Mouse (Mus musculus) heart, embryonic 14.5 days (tissue): ENCODE results near the gene Rfc4. TPM values are rescaled to one million over a fixed set of nuclear protein-coding genes. Genes with fewer than 3 reads are reported as not detected.

Experiments
- ATAC-seq: fragments of 200-750 bp; cut with Nextera tagmentation; 2 replicates; pipeline ENCODE4 v1.8.0; 2017; ENCODE audit warnings: low read depth, moderate TSS enrichment; ENCODE audit not compliant: insufficient number of reproducible peaks, insufficient read depth, low FRiP score
- H3K27ac ChIP-seq, 2 experiments: fragments of 200-500 bp in 1 of 2; fragments of 300-500 bp in 1 of 2; sonication (generic) in 1 of 2; replicated peaks in 1 of 2; 2 replicates each; pipeline ENCODE4 v1.5.1; 2012 to 2014; ENCODE audit warnings: low read depth in 2 of 2, low read length in 2 of 2, control low read depth in 1 of 2, mild to moderate bottlenecking in 1 of 2, mixed read lengths in 1 of 2; ENCODE audit not compliant: control insufficient read depth in 1 of 2, insufficient read depth in 1 of 2
- H3K27me3 ChIP-seq: fragments of 300-500 bp; sonication (generic); 2 replicates; pipeline ENCODE4 v1.6.1; 2014; ENCODE audit warnings: mild to moderate bottlenecking, low read length, control low read depth; ENCODE audit not compliant: control insufficient read depth, insufficient read depth
- H3K36me3 ChIP-seq: fragments of 300-500 bp; sonication (generic); 2 replicates; pipeline ENCODE4 v1.6.1; 2014; ENCODE audit warnings: mild to moderate bottlenecking, control low read depth, low read length, mixed read lengths; ENCODE audit not compliant: control insufficient read depth, insufficient read depth
- H3K4me1 ChIP-seq, 2 experiments: fragments of 200-500 bp in 1 of 2; fragments of 300-500 bp in 1 of 2; sonication (generic) in 1 of 2; 2 replicates each; pipeline ENCODE4 v1.6.1; 2012 to 2014; ENCODE audit warnings: low read length in 2 of 2, control low read depth in 1 of 2, mixed read lengths in 1 of 2; ENCODE audit not compliant: control insufficient read depth in 2 of 2, insufficient read depth in 2 of 2
- H3K4me2 ChIP-seq: fragments of 300-500 bp; sonication (generic); 2 replicates; pipeline ENCODE4 v1.6.1; 2014; ENCODE audit warnings: mild to moderate bottlenecking, low read length
- H3K4me3 ChIP-seq, 2 experiments: fragments of 200-500 bp in 1 of 2; fragments of 300-500 bp in 1 of 2; sonication (generic) in 1 of 2; 2 replicates each; pipeline ENCODE4 v1.5.1; 2012 to 2014; ENCODE audit warnings: low read length in 2 of 2, mild to moderate bottlenecking in 2 of 2, control low read depth in 1 of 2, low read depth in 1 of 2, moderate library complexity in 1 of 2; ENCODE audit not compliant: control insufficient read depth in 1 of 2, insufficient read depth in 1 of 2
- H3K9ac ChIP-seq: fragments of 300-500 bp; sonication (generic); 2 replicates; pipeline ENCODE4 v1.6.1; 2014; ENCODE audit warnings: mild to moderate bottlenecking, low read length
- H3K9me3 ChIP-seq: fragments of 300-500 bp; sonication (generic); 2 replicates; pipeline ENCODE4 v1.6.1; 2016; ENCODE audit warnings: low read length, control low read depth; ENCODE audit not compliant: control insufficient read depth
- WGBS: fragments of 180-500 bp; shearing (Covaris S2); extraction: QIAGEN DNeasy Blood & Tissue Kit; methylation state at CpG from one replicate; pipeline ENCODE4 v1.1.7; 2014; 5-methylcytosine and 5-hydroxymethylcytosine counted together
- polyA plus RNA-seq: library from polyadenylated mRNA; unstranded; fragments of >200 nt; fragmentation: Nextera tagmentation; extraction: Ambion mirVana; gene quantifications from 2 replicates; pipeline ENCODE4 v1.2.1, GENCODE M21; 2014

Rfc4 gene
- polyA plus RNA-seq, 1 experiment from 2014 or later = 84.8 TPM

GRCm38 (mm10) chr16:23135421-23136149 is 8.0 kb upstream of the Rfc4 start:
- Histone ChIP-seq H3K9me3 (no peaks in the 10 kb centered on the region), H3K27me3 (no peaks in the 10 kb centered on the region), H3K4me3 (no peak overlapping the region), H3K27ac (no peak overlapping the region), H3K36me3 (no peaks in the 10 kb centered on the region), H3K4me1 (no peaks in the 10 kb centered on the region), H3K9ac (no peak overlapping the region), H3K4me2 (0 out of 2 replicates have a peak overlapping the region, but pooled peaks have one; percentile 11)
- 22% methylated on average over 11 of the region's 11 CpGs for WGBS
- no peak for ATAC-seq

- Histone ChIP-seq H3K4me1 (peaks cover 0 to 7% of the 10 kb centered on the region in 2 experiments; a peak in 2 of 4 replicates), H3K27me3 (no peaks in the 10 kb centered on the region), H3K36me3 (no peaks in the 10 kb centered on the region), H3K27ac (no peak overlapping the region), H3K9ac (no peak overlapping the region), H3K4me3 (no peak overlapping the region), H3K9me3 (no peaks in the 10 kb centered on the region), H3K4me2 (no peak overlapping the region)
- 93% methylated on average over 1 of the region's 1 CpGs for WGBS
- ATAC-seq = no peak
Measured at GRCm38 (mm10) chr16:23132336-23132735, 4.8 kb upstream of the Rfc4 start.

GRCm38 (mm10) chr16:23130303-23130702 is 2.8 kb upstream of the Rfc4 start:
- Histone ChIP-seq H3K4me2 (no peak overlapping the region), H3K4me1 (peaks cover 0 to 19% of the 10 kb centered on the region in 2 experiments; a peak in 2 of 4 replicates), H3K4me3 (no peak overlapping the region), H3K27me3 (no peaks in the 10 kb centered on the region), H3K9me3 (no peaks in the 10 kb centered on the region), H3K27ac (no peak overlapping the region), H3K36me3 (0 out of 2 replicates have a peak, but pooled peaks cover 2% of the 10 kb centered on the region), H3K9ac (no peak overlapping the region)
- ATAC-seq = no peak
- 87% methylated on average over 3 of the region's 3 CpGs for WGBS

- H3K27ac ChIP-seq = peak overlapping the region; percentile 86 to 98
- peak overlapping the region; percentile 94 for H3K9ac ChIP-seq
- peak overlapping the region; percentile 54 to 82 for H3K4me3 ChIP-seq
- H3K36me3 ChIP-seq = peaks cover 25% of the 10 kb centered on the region
- H3K9me3 ChIP-seq = no peaks in the 10 kb centered on the region
- H3K27me3 ChIP-seq = no peaks in the 10 kb centered on the region
- peak overlapping the region; percentile 90 for H3K4me2 ChIP-seq
- ATAC-seq = no peak
- peaks cover 0 to 19% of the 10 kb centered on the region in 2 experiments; a peak in 2 of 4 replicates for H3K4me1 ChIP-seq
- WGBS = 0% methylated on average over 4 of the region's 4 CpGs
Measured at GRCm38 (mm10) chr16:23127311-23127672, 245 bp downstream of the Rfc4 start.

- Histone ChIP-seq H3K4me1 (peaks cover 0 to 19% of the 10 kb centered on the region in 2 experiments; a peak in 2 of 4 replicates), H3K36me3 (peaks cover 53% of the 10 kb centered on the region), H3K9ac (no peak overlapping the region), H3K27ac (no peak overlapping the region), H3K9me3 (no peaks in the 10 kb centered on the region), H3K27me3 (no peaks in the 10 kb centered on the region), H3K4me2 (no peak overlapping the region), H3K4me3 (no peak overlapping the region)
- WGBS = 81% methylated on average over 4 of the region's 4 CpGs
- ATAC-seq = no peak
Measured at GRCm38 (mm10) chr16:23124398-23124797, 3.1 kb downstream of the Rfc4 start.

- no peaks in the 10 kb centered on the region for H3K27me3 ChIP-seq
Measured at GRCm38 (mm10) chr16:23123104-23123503, 4.4 kb downstream of the Rfc4 start.

GRCm38 (mm10) chr16:23122446-23122845 is 5.1 kb downstream of the Rfc4 start:
- no peak for ATAC-seq
- H3K36me3 ChIP-seq = peaks cover 69% of the 10 kb centered on the region
- H3K27ac ChIP-seq = no peak overlapping the region
- H3K27me3 ChIP-seq = no peaks in the 10 kb centered on the region
- 94% methylated on average over 3 of the region's 3 CpGs for WGBS
- H3K4me2 ChIP-seq = no peak overlapping the region
- no peak overlapping the region for H3K4me3 ChIP-seq
- H3K4me1 ChIP-seq = peaks cover 0 to 12% of the 10 kb centered on the region in 2 experiments; a peak in 2 of 4 replicates
- H3K9me3 ChIP-seq = no peaks in the 10 kb centered on the region
- H3K9ac ChIP-seq = no peak overlapping the region

More at GRCm38 (mm10) chr16:23123104-23123503, 4.4 kb downstream of the Rfc4 start:
- ATAC-seq = no peak
- no peaks in the 10 kb centered on the region for H3K9me3 ChIP-seq
- no peak overlapping the region for H3K4me3 ChIP-seq
- peaks cover 62% of the 10 kb centered on the region for H3K36me3 ChIP-seq
- WGBS = 94% methylated on average over 4 of the region's 4 CpGs
- H3K4me1 ChIP-seq = peaks cover 0 to 12% of the 10 kb centered on the region in 2 experiments; a peak in 2 of 4 replicates
- no peak overlapping the region for H3K9ac ChIP-seq
- no peak overlapping the region for H3K4me2 ChIP-seq
- H3K27ac ChIP-seq = no peak overlapping the region
